Mouse (Mus musculus): Measurements from ENCODE around the gene Was. TPM values are rescaled to one million over a fixed set of nuclear protein-coding genes. Genes with fewer than 3 reads are reported as not detected.
A peak's percentile ranks its signal among the peaks of the same experiment; 100 is the strongest.
"Not testable (repeated sequence)": the region's sequence is repeated elsewhere in the genome, so short reads cannot be mapped to it uniquely, and the experiment has no call there.

The Was gene
- polyA plus RNA-seq, 1 experiment from 2014 or later = 0.39 TPM

DNA sequence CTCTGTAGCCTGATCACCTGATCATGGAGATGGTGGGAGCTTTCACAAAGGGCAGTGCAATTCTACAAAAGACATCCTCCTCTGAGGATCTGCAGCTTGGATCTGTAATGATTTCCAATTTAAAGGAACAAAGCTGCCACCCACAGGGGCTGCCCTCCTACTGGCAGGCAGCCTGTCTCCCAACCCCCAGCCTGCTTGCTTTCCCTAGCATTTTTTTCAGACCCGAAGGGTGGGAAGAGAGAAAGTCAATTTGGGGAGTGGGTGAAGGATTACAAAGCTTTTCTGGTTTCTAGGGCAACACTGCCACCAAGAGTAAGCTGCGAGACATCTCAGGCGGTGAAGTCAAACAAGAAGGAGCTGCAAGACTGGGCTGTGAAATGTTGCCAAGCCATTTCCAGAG, 10.7 kb upstream of the Was start:
- no peak overlapping the region for H3K4me3 ChIP-seq
- no peak for ATAC-seq (replicated peaks; ENCODE audit: insufficient number of reproducible peaks, insufficient read depth, low FRiP score, low read depth)
- H3K36me3 ChIP-seq = no peaks in the 10 kb centered on the region
- H3K9ac ChIP-seq = no peak overlapping the region
- 25% methylated on average over 3 of the region's 3 CpGs for WGBS
- H3K27me3 ChIP-seq = no peaks in the 10 kb centered on the region
- no peaks in the 10 kb centered on the region for H3K9me3 ChIP-seq (replicated peaks)
- no peaks in the 10 kb centered on the region for H3K4me1 ChIP-seq (replicated peaks)
- H3K27ac ChIP-seq = no peak overlapping the region
- no peak overlapping the region for H3K4me2 ChIP-seq

- Histone ChIP-seq H3K27me3 (no peaks in the 10 kb centered on the region), H3K9me3 (replicated peaks) (no peaks in the 10 kb centered on the region), H3K4me2 (no peak overlapping the region), H3K36me3 (no peaks in the 10 kb centered on the region), H3K4me3 (no peak overlapping the region), H3K27ac (no peak overlapping the region), H3K9ac (no peak overlapping the region), H3K4me1 (replicated peaks) (no peaks in the 10 kb centered on the region)
- no peak for ATAC-seq (replicated peaks; ENCODE audit: insufficient number of reproducible peaks, insufficient read depth, low FRiP score, low read depth)
- WGBS = 51% methylated on average over 4 of the region's 4 CpGs
Measured at GRCm38 (mm10) chrX:8099435-8099834, 9.1 kb upstream of the Was start.

GRCm38 (mm10) chrX:8096787-8097242, 6.5 kb upstream of the Was start:
- Histone ChIP-seq H3K27me3 (no peaks in the 10 kb centered on the region), H3K36me3 (no peaks in the 10 kb centered on the region), H3K9ac (no peak overlapping the region), H3K4me3 (peak overlapping the region; percentile 35), H3K27ac (peak overlapping the region; percentile 45; the same call in 1 of the 2 replicates), H3K4me2 (peak overlapping the region; percentile 55), H3K9me3 (replicated peaks) (no peaks in the 10 kb centered on the region), H3K4me1 (replicated peaks) (no peaks in the 10 kb centered on the region)
- 8% methylated on average over 19 of the region's 19 CpGs for WGBS
- peak; percentile 97 for ATAC-seq (replicated peaks; ENCODE audit: insufficient number of reproducible peaks, insufficient read depth, low FRiP score, low read depth)

- peak overlapping the region; percentile 40 for H3K4me3 ChIP-seq
- H3K36me3 ChIP-seq; H3K9me3 ChIP-seq (replicated peaks); H3K27ac ChIP-seq; H3K9ac ChIP-seq; H3K4me1 ChIP-seq (replicated peaks); H3K27me3 ChIP-seq: not testable (repeated sequence)
- H3K4me2 ChIP-seq = peak overlapping the region; percentile 55
- 9% methylated on average over 20 of the region's 48 CpGs for WGBS
- peak; percentile 93 for ATAC-seq (replicated peaks; ENCODE audit: insufficient number of reproducible peaks, insufficient read depth, low FRiP score, low read depth)
Measured at GRCm38 (mm10) chrX:8096068-8096786, 5.9 kb upstream of the Was start.

GRCm38 (mm10) chrX:8095546-8095945, 5.2 kb upstream of the Was start:
- no peak overlapping the region for H3K9ac ChIP-seq
- ATAC-seq (replicated peaks; ENCODE audit: insufficient number of reproducible peaks, insufficient read depth, low FRiP score, low read depth) = no peak
- H3K9me3 ChIP-seq (replicated peaks) = no peaks in the 10 kb centered on the region
- no peaks in the 10 kb centered on the region for H3K27me3 ChIP-seq
- H3K27ac ChIP-seq = no peak overlapping the region
- peak overlapping the region; percentile 40; the same call in 1 of the 2 replicates for H3K4me3 ChIP-seq
- no peaks in the 10 kb centered on the region for H3K4me1 ChIP-seq (replicated peaks)
- peak overlapping the region; percentile 48 for H3K4me2 ChIP-seq
- WGBS = 74% methylated on average over 10 of the region's 10 CpGs
- H3K36me3 ChIP-seq = no peaks in the 10 kb centered on the region

DNA sequence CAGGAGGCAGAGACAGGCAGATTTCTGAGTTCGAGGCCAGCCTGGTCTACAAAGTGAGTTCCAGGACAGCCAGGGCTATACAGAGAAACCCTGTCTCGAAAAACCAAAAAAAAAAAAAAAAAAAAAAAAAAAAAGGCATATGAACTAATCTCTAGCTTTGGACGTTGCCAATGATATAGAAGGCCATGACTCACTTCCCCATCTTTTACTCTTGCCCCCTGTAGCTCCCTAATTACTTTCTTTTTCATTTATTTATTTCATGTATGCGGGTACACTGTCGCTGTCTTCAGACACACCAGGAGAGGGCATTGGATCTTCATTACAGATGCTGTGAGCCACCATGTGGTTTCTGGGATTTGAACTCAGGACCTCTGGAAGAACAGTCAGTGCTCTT, 653 bp upstream of the Was start:
- not testable (repeated sequence) for ATAC-seq (replicated peaks; ENCODE audit: insufficient number of reproducible peaks, insufficient read depth, low FRiP score, low read depth); H3K4me2 ChIP-seq; H3K4me3 ChIP-seq; H3K27me3 ChIP-seq; H3K4me1 ChIP-seq (replicated peaks); H3K27ac ChIP-seq; H3K9me3 ChIP-seq (replicated peaks); H3K9ac ChIP-seq; H3K36me3 ChIP-seq
- 74% methylated on average over 5 of the region's 5 CpGs for WGBS

DNA sequence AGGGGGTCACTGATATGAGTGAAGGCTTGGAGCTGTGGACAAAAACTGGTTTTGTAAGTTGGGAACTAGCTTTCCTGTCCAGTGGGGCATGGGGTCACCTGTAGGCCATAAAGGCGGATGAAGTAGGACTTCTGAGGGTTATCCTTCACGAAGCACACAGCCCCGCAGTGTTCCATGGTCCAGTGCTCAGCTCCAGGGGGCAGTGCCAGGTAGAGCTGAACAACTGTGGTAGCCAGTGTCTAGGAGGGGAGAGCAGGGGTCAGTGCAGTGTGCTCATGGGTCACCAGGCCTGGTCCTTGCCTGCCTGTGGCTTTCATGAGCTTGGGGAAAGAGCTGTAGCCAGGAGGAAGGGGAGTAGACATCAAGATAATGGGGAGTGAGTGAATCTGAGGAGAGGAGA, 552 bp downstream of the Was start:
- H3K9ac ChIP-seq = no peak overlapping the region
- 78% methylated on average over 3 of the region's 3 CpGs for WGBS

DNA sequence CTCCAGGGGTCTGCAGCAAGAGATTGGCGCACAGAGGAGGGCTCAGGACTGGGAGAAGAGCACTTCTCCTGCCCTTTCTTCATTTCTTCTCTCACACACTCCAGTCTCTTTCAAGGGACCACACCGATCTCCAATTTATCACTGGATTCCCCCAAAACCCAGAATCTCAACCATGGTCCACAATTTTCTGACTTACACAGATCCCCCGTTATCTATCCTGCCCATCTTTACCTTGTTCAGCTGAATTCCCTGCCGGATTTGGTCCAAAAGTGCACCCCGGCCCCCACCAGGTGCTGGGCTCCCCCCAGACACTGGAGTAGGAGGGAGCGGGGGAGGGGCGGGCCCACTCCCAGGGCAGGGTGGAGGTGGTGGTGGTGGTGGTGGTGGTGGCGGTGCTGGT, 4.7 kb downstream of the Was start:
- no peaks in the 10 kb centered on the region for H3K27me3 ChIP-seq

More for the DNA sequence above, 552 bp downstream of the Was start:
- H3K36me3 ChIP-seq = no peaks in the 10 kb centered on the region
- H3K4me3 ChIP-seq = 0 out of 2 replicates have a peak overlapping the region, but pooled peaks have one; percentile 5
- no peak for ATAC-seq (replicated peaks; ENCODE audit: insufficient number of reproducible peaks, insufficient read depth, low FRiP score, low read depth)
- no peaks in the 10 kb centered on the region for H3K27me3 ChIP-seq
- H3K4me2 ChIP-seq = no peak overlapping the region
- H3K9me3 ChIP-seq (replicated peaks) = no peaks in the 10 kb centered on the region
- no peak overlapping the region for H3K27ac ChIP-seq
- no peaks in the 10 kb centered on the region for H3K4me1 ChIP-seq (replicated peaks)

DNA sequence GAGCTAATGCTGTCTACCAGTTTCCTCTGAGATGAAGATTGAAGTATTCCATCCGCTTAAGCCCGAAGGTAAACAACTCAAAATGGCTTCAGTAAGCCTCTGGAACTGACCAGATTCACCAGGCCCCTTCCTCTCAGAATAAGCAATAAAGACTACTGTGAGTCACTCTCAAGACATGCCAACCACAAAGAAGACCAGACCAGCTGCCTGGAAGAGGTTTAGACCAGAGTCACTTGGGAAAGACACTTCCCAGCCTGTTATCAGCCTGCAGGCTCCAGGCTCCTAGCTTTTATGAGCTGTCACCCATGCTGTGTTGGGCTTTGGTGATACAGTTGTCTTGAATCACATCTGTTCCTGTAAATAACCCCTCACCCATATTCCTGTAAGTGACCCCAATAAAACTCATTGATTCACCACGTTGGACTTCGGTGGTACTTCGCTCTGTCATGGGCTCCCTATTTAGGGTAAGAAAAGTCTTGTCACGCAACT, 5.5 kb downstream of the Was start:
- no peak for ATAC-seq (replicated peaks; ENCODE audit: insufficient number of reproducible peaks, insufficient read depth, low FRiP score, low read depth)
- Histone ChIP-seq H3K4me1 (replicated peaks) (no peaks in the 10 kb centered on the region), H3K9me3 (replicated peaks) (no peaks in the 10 kb centered on the region), H3K4me2 (no peak overlapping the region), H3K36me3 (no peaks in the 10 kb centered on the region), H3K9ac (no peak overlapping the region), H3K27me3 (no peaks in the 10 kb centered on the region), H3K27ac (no peak overlapping the region), H3K4me3 (no peak overlapping the region)
- 73% methylated on average over 6 of the region's 6 CpGs for WGBS

More for the DNA sequence above, 4.7 kb downstream of the Was start:
- no peak for ATAC-seq (replicated peaks; ENCODE audit: insufficient number of reproducible peaks, insufficient read depth, low FRiP score, low read depth)
- Histone ChIP-seq H3K4me1 (replicated peaks) (no peaks in the 10 kb centered on the region), H3K36me3 (no peaks in the 10 kb centered on the region), H3K4me2 (no peak overlapping the region), H3K9me3 (replicated peaks) (no peaks in the 10 kb centered on the region), H3K9ac (no peak overlapping the region), H3K4me3 (no peak overlapping the region), H3K27ac (no peak overlapping the region)
- WGBS = 78% methylated on average over 8 of the region's 8 CpGs

DNA sequence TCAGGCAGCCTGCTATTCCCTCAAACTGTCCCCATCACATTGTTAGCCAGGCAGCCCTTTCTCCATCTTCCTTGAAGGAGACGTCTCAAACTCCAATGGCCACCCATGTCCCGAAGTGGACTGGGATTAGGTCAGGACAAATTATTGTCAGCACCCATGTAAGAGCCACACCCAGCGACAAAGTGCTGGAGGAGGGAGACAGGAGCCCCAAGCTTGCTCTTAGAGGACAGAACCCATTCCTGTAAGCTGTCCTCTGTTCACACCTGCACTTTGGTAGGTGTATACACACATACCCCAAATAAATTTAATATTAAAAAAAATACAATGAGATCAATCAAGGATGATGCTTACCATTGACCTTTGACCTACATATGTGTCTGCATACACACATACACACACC, 15.2 kb downstream of the Was start:
- peaks cover 6% of the 10 kb centered on the region; the same call in 1 of the 2 replicates for H3K36me3 ChIP-seq

GRCm38 (mm10) chrX:8074430-8075014, 15.8 kb downstream of the Was start, which contains the start of gene Suv39h1:
Suv39h1 (minus strand) TSS chrX:8074760.
- no peaks in the 10 kb centered on the region for H3K27me3 ChIP-seq
- peak; percentile 99 for ATAC-seq (replicated peaks; ENCODE audit: insufficient number of reproducible peaks, insufficient read depth, low FRiP score, low read depth)
- peak within 1 kb of the TSS; percentile 68 for H3K4me3 ChIP-seq
- H3K27ac ChIP-seq = peak within 1 kb of the TSS; percentile 90
- peaks cover 10% of the 10 kb centered on the region; the same call in 1 of the 2 replicates for H3K36me3 ChIP-seq
- no peaks in the 10 kb centered on the region for H3K9me3 ChIP-seq (replicated peaks)
- peak within 1 kb of the TSS; percentile 61 for H3K4me2 ChIP-seq
- H3K4me1 ChIP-seq (replicated peaks) = peaks cover 2% of the 10 kb centered on the region; the same call in 1 of the 2 replicates
- WGBS = 10% methylated on average over 42 of the region's 46 CpGs
- H3K9ac ChIP-seq = peak within 1 kb of the TSS; percentile 63

More for the DNA sequence above, 15.2 kb downstream of the Was start:
- Histone ChIP-seq H3K4me2 (peak overlapping the region; percentile 60), H3K9ac (no peak overlapping the region; the same call in 1 of the 2 replicates), H3K9me3 (replicated peaks) (no peaks in the 10 kb centered on the region), H3K27ac (peak overlapping the region; percentile 61), H3K4me1 (replicated peaks) (peaks cover 2% of the 10 kb centered on the region; the same call in 1 of the 2 replicates), H3K4me3 (peak overlapping the region; percentile 68), H3K27me3 (no peaks in the 10 kb centered on the region)
- no peak for ATAC-seq (replicated peaks; ENCODE audit: insufficient number of reproducible peaks, insufficient read depth, low FRiP score, low read depth)
- 49% methylated on average over 3 of the region's 3 CpGs for WGBS

All from heart, embryonic 15.5 days (tissue).